Mouse (Mus musculus) midbrain, embryonic 11.5 days (tissue): Measurements from ENCODE around the gene Rnf181. TPM values are rescaled to one million over a fixed set of nuclear protein-coding genes. Genes with fewer than 3 reads are reported as not detected.

Experiments used
- ATAC-seq: fragments of 200-750 bp; cut with Nextera tagmentation; 2 replicates; pipeline ENCODE4 v1.8.0; 2017; ENCODE audit warnings: moderate TSS enrichment, moderate library complexity; ENCODE audit not compliant: low FRiP score
- DNase-seq: peaks from one replicate; pipeline ENCODE4 v3.0.0; 2015; ENCODE audit warnings: low spot score; ENCODE audit errors: missing footprints
- H3K27ac ChIP-seq: fragments of 300-500 bp; sonication (generic); 2 replicates; pipeline ENCODE4 v1.5.1; 2014; ENCODE audit warnings: low read depth, low read length
- H3K27me3 ChIP-seq: fragments of 300-500 bp; sonication (generic); 2 replicates; pipeline ENCODE4 v1.6.1; 2014; ENCODE audit warnings: mild to moderate bottlenecking, low read length, moderate library complexity, mixed read lengths; ENCODE audit not compliant: control insufficient read depth, insufficient read depth
- H3K36me3 ChIP-seq: fragments of 300-500 bp; sonication (generic); 2 replicates; pipeline ENCODE4 v1.6.1; 2014; ENCODE audit warnings: mild to moderate bottlenecking, low read length, moderate library complexity, mixed read lengths; ENCODE audit not compliant: control insufficient read depth, insufficient read depth
- H3K4me1 ChIP-seq: fragments of 300-500 bp; sonication (generic); 2 replicates; pipeline ENCODE4 v1.6.1; 2014; ENCODE audit warnings: low read length; ENCODE audit not compliant: control insufficient read depth, insufficient read depth
- H3K4me2 ChIP-seq: fragments of 300-500 bp; sonication (generic); 2 replicates; pipeline ENCODE4 v1.6.1; 2014; ENCODE audit warnings: mild to moderate bottlenecking, moderate library complexity
- H3K4me3 ChIP-seq: fragments of 300-500 bp; sonication (generic); 2 replicates; pipeline ENCODE4 v1.5.1; 2014; ENCODE audit warnings: low read depth, low read length
- H3K9ac ChIP-seq: fragments of 300-500 bp; sonication (generic); 2 replicates; pipeline ENCODE4 v1.6.1; 2014; ENCODE audit warnings: low read length
- H3K9me3 ChIP-seq: fragments of 300-500 bp; sonication (generic); 2 replicates; pipeline ENCODE4 v1.6.1; 2016; ENCODE audit warnings: low read length; ENCODE audit not compliant: control insufficient read depth
- WGBS: fragments of 180-500 bp; shearing (Covaris S2); extraction: QIAGEN DNeasy Blood & Tissue Kit; methylation state at CpG from one replicate; pipeline ENCODE4 v1.1.7; 2014; 5-methylcytosine and 5-hydroxymethylcytosine counted together
- polyA plus RNA-seq: library from polyadenylated mRNA; unstranded; fragments of >200 nt; fragmentation: Nextera tagmentation; extraction: Ambion mirVana; gene quantifications from 2 replicates; pipeline ENCODE4 v1.2.1, GENCODE M21; 2014

Rnf181 gene
- polyA plus RNA-seq, 1 experiment from 2014 or later, result 102 TPM

- no peaks in the 10 kb centered on the region for H3K27me3 ChIP-seq
- no peak overlapping the region for H3K9ac ChIP-seq
- H3K36me3 ChIP-seq, result no peaks in the 10 kb centered on the region
- no peak overlapping the region for H3K4me2 ChIP-seq
- 76% methylated on average over 4 of the region's 4 CpGs for WGBS
- no peaks in the 10 kb centered on the region for H3K9me3 ChIP-seq
- ATAC-seq (no peak), DNase-seq (no peak)
- peaks cover 3% of the 10 kb centered on the region; the same call in 1 of the 2 replicates for H3K4me1 ChIP-seq
- no peak overlapping the region for H3K27ac ChIP-seq
- no peak overlapping the region for H3K4me3 ChIP-seq
Observed at GRCm38 (mm10) chr6:72367460-72367974, 761 bp upstream of the Rnf181 start.

- no peak overlapping the region for H3K4me3 ChIP-seq
- no peak for DNase-seq
- no peaks in the 10 kb centered on the region for H3K9me3 ChIP-seq
- 76% methylated on average over 3 of the region's 3 CpGs for WGBS
- no peak overlapping the region for H3K27ac ChIP-seq
- peaks cover 6% of the 10 kb centered on the region for H3K4me1 ChIP-seq
- ATAC-seq, result no peak
- H3K27me3 ChIP-seq, result no peaks in the 10 kb centered on the region
- H3K9ac ChIP-seq, result no peak overlapping the region
- H3K36me3 ChIP-seq, result no peaks in the 10 kb centered on the region
- H3K4me2 ChIP-seq, result no peak overlapping the region
Observed at GRCm38 (mm10) chr6:72366304-72366703, 452 bp downstream of the Rnf181 start.

GRCm38 (mm10) chr6:72364985-72365384, 1.8 kb downstream of the Rnf181 start:
- 73% methylated on average over 6 of the region's 6 CpGs for WGBS
- peaks cover 8% of the 10 kb centered on the region for H3K4me1 ChIP-seq

GRCm38 (mm10) chr6:72364009-72364408, 2.7 kb downstream of the Rnf181 start:
- no peak for ATAC-seq
- DNase-seq, result no peak
- Histone ChIP-seq H3K36me3 (no peaks in the 10 kb centered on the region), H3K9me3 (no peaks in the 10 kb centered on the region), H3K9ac (no peak overlapping the region), H3K4me2 (no peak overlapping the region), H3K27me3 (no peaks in the 10 kb centered on the region), H3K27ac (no peak overlapping the region), H3K4me3 (no peak overlapping the region), H3K4me1 (peaks cover 8% of the 10 kb centered on the region)
- WGBS, result 52% methylated on average over 7 of the region's 7 CpGs

More at GRCm38 (mm10) chr6:72364985-72365384, 1.8 kb downstream of the Rnf181 start:
- Histone ChIP-seq H3K4me3 (no peak overlapping the region), H3K27me3 (no peaks in the 10 kb centered on the region), H3K27ac (no peak overlapping the region), H3K4me2 (no peak overlapping the region), H3K36me3 (no peaks in the 10 kb centered on the region), H3K9ac (no peak overlapping the region), H3K9me3 (no peaks in the 10 kb centered on the region)
- DNase-seq (no peak), ATAC-seq (no peak)

- H3K27ac ChIP-seq, result no peak overlapping the region
- peak; percentile 97 for DNase-seq
- under 1% methylated on average over 42 of the region's 42 CpGs for WGBS
Observed at GRCm38 (mm10) chr6:72362132-72363028, 4.4 kb downstream of the Rnf181 start.

GRCm38 (mm10) chr6:72361121-72361551, 5.6 kb downstream of the Rnf181 start:
- Histone ChIP-seq H3K36me3 (peaks cover 2% of the 10 kb centered on the region; the same call in 1 of the 2 replicates), H3K4me2 (peak overlapping the region; percentile 89), H3K9me3 (no peaks in the 10 kb centered on the region), H3K4me1 (peaks cover 8% of the 10 kb centered on the region), H3K9ac (no peak overlapping the region), H3K4me3 (peak overlapping the region; percentile 80; the same call in 1 of the 2 replicates), H3K27me3 (no peaks in the 10 kb centered on the region), H3K27ac (no peak overlapping the region)
- WGBS, result 76% methylated on average over 5 of the region's 5 CpGs
- ATAC-seq (no peak), DNase-seq (no peak)

More at GRCm38 (mm10) chr6:72362132-72363028, 4.4 kb downstream of the Rnf181 start:
- peak overlapping the region; percentile 80 for H3K4me3 ChIP-seq
- H3K9ac ChIP-seq, result peak overlapping the region; percentile 80
- peak overlapping the region; percentile 89 for H3K4me2 ChIP-seq
- H3K36me3 ChIP-seq, result peaks cover 2% of the 10 kb centered on the region; the same call in 1 of the 2 replicates
- no peaks in the 10 kb centered on the region for H3K27me3 ChIP-seq
- H3K9me3 ChIP-seq, result no peaks in the 10 kb centered on the region
- ATAC-seq, result peak; percentile 99
- H3K4me1 ChIP-seq, result peaks cover 8% of the 10 kb centered on the region

- WGBS, result 83% methylated on average over 7 of the region's 7 CpGs
- H3K4me1 ChIP-seq, result peaks cover 8% of the 10 kb centered on the region
- H3K9me3 ChIP-seq, result no peaks in the 10 kb centered on the region
- H3K4me3 ChIP-seq, result no peak overlapping the region
- H3K36me3 ChIP-seq, result peaks cover 2% of the 10 kb centered on the region; the same call in 1 of the 2 replicates
- H3K27me3 ChIP-seq, result no peaks in the 10 kb centered on the region
- H3K4me2 ChIP-seq, result no peak overlapping the region
- ATAC-seq, result no peak
- DNase-seq, result no peak
- no peak overlapping the region for H3K27ac ChIP-seq
- no peak overlapping the region for H3K9ac ChIP-seq
Observed at GRCm38 (mm10) chr6:72360599-72360935, 6.2 kb downstream of the Rnf181 start.

GRCm38 (mm10) chr6:72359891-72360598, 6.7 kb downstream of the Rnf181 start:
- no peak overlapping the region for H3K9ac ChIP-seq
- no peaks in the 10 kb centered on the region for H3K9me3 ChIP-seq
- peaks cover 2% of the 10 kb centered on the region; the same call in 1 of the 2 replicates for H3K36me3 ChIP-seq
- no peak for ATAC-seq
- no peaks in the 10 kb centered on the region for H3K27me3 ChIP-seq
- no peak overlapping the region for H3K4me3 ChIP-seq
- no peak overlapping the region for H3K27ac ChIP-seq
- H3K4me2 ChIP-seq, result no peak overlapping the region
- peaks cover 9% of the 10 kb centered on the region for H3K4me1 ChIP-seq
- no peak for DNase-seq
- 88% methylated on average over 11 of the region's 11 CpGs for WGBS
